Mouse (Mus musculus): Measurements from ENCODE around the gene Fam3c.

The Fam3c gene

DNA sequence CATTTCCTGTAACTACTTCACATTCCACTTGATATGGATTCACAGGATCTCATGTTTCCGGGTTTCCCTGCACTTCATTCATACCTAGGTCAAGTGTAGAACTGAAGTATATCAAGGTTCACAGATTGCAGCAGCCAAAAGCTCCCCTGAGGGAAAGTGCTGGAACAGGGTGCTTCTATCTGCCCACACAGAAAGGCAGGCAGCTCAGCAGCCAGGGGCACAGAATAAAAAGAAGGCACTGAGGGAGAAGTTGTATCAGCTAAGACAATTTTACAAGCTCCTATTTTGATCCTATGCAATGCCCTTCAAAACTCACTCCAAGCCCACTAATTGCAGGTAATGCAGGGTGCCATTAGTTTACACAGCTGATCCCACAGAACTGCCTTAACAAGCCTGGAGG is 2.0 kb downstream of the Fam3c start:
- no peak for DNase-seq (ENCODE audit: low read depth, low spot score)

DNA sequence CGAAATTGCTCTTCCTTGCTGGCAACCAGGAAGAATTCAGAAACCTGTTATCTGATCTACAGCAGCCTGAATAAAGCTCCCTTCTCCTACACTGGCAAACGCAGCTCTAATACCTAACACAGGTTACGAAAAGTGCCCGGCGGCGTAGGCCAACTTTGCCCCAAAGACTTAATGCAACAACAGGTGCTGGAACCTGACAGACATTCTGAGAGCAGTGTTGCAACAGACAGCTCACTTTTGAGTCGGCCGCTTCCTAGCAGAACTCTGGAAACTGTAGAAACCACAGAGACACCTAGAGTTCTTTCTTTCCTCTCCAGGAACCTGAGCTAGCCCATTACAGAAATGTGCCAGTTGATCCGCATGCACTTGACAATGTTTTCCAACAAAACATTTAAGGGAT is 4.5 kb downstream of the Fam3c start:
- peak; percentile 51 for DNase-seq (ENCODE audit: low read depth, low spot score)

DNA sequence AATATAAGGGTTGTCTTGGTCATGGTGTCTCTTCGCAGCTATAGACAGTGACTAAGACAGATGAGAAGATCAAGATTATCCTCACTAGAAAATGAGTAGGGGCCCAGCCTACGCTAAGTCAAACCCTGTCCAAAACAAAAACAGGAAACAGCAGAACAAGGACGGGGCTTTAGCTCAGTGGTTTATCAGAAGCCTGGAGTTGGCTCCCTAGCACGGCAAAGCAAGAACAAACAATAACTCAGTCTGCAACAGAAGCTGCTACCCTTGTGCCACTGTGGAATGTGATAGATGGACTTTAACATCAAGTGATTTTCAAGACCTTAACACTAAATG is 5.8 kb downstream of the Fam3c start:
- peak; percentile 69 for DNase-seq (ENCODE audit: low read depth, low spot score)

- DNase-seq (ENCODE audit: low read depth, low spot score), result peak; percentile 82
Observed at GRCm38 (mm10) chr6:22349531-22350238, 6.4 kb downstream of the Fam3c start.

DNA sequence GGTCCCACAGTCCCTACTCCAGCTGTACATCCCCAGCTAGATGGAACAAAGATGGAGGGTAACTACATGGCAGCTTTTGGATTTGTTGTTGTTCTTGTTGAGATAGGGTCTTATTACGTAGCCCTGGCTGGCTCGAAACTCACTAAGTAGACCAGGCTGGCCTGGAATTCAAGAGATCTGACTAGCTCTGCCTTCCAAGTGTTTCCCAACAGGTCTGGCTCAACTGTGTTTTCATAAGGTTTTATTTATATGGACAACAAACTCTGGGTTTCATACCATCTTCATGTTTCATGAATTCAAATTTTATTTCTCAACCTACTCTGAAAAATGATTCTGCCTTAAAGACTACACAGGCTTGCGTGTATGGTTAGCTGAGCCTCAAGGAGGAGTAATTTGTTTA is 7.1 kb downstream of the Fam3c start:
- DNase-seq (ENCODE audit: low read depth, low spot score), result no peak

- no peak for DNase-seq (ENCODE audit: low read depth, low spot score)
Observed at GRCm38 (mm10) chr6:22348130-22348529, 7.9 kb downstream of the Fam3c start.

DNA sequence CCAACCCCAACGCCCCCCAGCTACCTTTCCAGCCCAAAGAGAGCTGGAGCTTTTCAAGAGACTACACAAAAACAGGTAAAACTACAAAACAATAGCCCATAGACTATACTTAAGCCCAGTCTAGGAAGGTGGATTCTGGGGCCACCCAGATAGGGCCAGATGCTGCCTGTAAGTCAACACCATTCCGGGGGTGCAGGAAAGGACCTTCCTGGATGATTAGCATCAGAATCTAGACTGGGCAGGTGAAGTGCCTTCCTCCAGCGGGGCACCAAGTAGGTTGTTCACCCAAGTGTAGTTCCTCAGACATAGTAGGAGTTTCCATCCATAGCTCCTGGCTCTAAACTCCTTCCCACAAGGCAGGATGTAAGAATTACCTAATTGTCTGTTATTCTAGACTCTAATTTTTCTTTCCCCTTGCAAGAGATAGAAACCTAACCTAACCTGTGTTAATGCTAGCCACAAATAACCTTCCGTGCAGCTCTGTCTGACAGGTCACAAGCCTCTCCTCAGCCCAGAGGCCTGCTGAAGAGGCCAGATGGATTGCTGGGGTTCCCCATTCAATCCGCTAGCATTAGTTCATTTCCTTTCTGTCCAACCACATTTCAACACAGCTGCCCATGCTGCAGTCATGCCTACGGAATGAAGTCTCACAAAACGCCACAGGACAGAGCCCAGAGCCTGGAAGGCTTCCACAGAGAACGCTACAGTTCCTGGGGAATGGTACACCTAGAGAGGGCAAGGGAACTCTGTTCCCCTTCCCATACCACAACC is 8.7 kb downstream of the Fam3c start:
- no peak for DNase-seq (ENCODE audit: low read depth, low spot score)

- no peak for DNase-seq (ENCODE audit: low read depth, low spot score)
Observed at GRCm38 (mm10) chr6:22344443-22344842, 11.6 kb downstream of the Fam3c start.

- no peak for DNase-seq (ENCODE audit: low read depth, low spot score)
Observed at GRCm38 (mm10) chr6:22343706-22344105, 12.3 kb downstream of the Fam3c start.

- DNase-seq (ENCODE audit: low read depth, low spot score), result no peak
Observed at GRCm38 (mm10) chr6:22343292-22343691, 12.8 kb downstream of the Fam3c start.

DNA sequence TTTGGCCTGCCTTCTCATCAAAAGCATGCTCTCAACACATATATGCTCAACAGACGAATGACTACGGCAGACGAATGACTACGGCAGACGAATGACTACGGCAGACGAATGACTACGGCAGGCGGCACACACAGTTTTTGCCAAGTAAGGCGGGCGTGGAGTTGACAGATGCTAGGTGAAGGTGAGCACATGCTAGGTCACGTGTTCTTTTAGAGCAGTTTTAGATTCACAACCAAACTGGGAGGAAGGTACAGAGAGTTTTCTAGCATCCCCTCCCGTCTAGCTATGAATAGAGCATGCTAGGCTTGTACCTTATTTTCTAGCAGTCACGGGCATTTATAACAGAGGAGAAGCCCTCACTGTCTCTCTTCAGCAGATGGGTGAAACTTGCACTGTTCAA is 15.3 kb downstream of the Fam3c start:
- DNase-seq (ENCODE audit: low read depth, low spot score), result no peak

DNA sequence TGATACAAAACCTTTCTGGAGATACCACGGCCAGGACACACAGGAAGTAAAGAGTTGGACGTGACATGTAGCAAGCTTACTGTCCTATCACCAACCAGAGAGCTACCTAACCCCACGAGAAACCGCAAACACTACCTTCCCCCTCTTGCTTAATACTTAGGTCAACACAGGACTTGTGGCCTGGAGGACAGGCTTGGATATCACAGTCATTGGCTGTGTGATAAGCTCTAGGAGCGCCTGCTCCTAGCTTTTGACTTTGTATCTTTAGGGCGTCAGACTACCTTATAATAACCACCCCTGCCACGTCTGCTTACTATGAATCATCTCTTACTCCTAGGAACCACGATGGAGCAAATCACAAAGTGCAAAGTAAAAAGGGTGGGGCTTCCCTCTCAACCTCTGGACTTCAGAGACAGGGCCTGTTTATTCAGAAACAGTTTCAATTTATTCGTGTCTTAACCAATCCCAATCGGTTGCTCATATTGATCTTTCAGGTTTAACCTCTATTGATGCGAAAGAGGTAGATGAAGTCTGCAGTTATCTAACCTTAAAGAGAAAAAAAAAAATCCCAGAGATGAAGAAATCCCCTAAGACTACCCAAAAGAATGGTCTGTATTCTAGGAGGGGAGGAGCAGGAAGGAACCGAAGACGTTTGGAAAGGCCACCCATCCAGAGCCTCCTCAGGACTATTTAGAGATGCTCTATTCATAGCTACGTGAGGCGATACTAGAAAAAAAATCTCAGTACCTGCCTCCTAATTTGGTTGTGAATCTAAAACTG is 16.1 kb downstream of the Fam3c start:
- DNase-seq (ENCODE audit: low read depth, low spot score), result no peak

GRCm38 (mm10) chr6:22332548-22332947 is 23.5 kb downstream of the Fam3c start:
- DNase-seq (ENCODE audit: low read depth, low spot score), result no peak

GRCm38 (mm10) chr6:22330169-22330960 is 25.7 kb downstream of the Fam3c start:
- DNase-seq (ENCODE audit: low read depth, low spot score), result peak; percentile 78

GRCm38 (mm10) chr6:22327931-22328330 is 28.1 kb downstream of the Fam3c start:
- no peak for DNase-seq (ENCODE audit: low read depth, low spot score)

GRCm38 (mm10) chr6:22327091-22327490 is 29.0 kb downstream of the Fam3c start:
- no peak for DNase-seq (ENCODE audit: low read depth, low spot score)

DNA sequence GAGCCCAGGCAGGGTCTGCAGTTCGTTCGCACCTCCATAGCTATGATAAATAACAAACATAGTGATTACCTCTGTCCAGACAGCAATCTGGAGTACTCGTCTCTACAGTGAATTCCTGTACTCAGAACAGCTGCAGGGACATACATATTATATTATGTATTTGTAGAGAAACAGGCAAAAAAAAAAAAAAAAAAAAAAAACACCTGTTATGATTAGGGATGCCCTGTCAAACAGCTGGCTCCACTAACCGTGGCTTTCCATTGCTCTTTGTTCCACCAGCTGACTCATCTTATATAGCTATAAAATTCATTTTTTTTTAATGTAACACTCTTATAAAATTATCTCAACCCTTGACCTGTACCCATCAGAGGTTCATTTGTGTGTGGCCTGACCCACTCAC is 29.8 kb downstream of the Fam3c start:
- DNase-seq (ENCODE audit: low read depth, low spot score), result no peak

DNA sequence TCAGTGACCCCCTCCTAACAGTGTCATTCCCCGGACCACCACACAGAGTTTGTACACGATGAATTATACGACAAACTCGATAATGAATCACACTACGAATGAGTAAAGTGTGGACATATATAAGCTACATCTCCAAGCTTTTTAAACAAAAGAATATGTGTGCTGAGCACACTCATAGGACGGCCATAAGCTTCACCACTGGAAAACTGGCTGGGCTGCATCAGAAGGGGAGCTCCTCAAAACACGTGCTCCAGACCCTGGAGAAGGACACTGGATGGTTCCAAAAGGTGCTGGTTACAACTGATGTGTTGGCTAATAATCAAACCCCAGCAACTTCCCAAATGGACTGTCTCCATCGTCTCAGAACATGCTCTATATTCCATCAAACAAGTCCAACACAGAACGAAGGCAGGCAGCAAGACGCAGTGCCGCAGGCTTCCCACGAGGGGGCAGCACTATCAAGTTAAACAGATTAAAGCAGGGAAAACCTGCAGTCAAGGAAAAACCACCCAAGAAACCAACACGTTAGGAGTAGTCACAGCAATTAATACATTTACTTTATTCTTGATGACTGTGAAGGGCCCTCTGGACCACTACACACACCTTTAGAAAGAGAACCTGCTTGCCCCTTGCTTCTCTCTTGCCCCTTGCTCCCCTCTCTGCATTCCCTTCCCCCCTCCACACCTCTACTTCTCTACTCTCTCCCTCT is 30.5 kb downstream of the Fam3c start:
- DNase-seq (ENCODE audit: low read depth, low spot score), result peak; percentile 83

DNA sequence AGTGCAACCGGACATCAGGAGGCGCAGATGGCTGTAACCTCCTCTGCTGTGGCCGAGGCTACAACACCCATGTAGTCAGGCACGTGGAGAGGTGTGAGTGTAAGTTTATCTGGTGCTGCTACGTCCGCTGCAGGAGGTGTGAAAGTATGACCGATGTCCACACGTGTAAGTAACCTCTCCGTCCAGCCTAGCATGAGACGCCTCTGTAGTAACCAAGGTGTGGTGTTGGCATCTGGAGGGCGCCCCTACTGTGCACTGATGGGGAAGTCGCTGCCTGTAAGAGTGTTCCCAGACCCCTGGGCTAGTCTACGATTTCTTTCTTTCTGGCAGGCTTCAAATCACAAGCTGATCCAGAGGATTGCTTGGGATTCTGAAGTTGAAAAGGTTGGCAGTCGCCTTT is 58.0 kb downstream of the Fam3c start:
- DNase-seq (ENCODE audit: low read depth, low spot score), result no peak

DNA sequence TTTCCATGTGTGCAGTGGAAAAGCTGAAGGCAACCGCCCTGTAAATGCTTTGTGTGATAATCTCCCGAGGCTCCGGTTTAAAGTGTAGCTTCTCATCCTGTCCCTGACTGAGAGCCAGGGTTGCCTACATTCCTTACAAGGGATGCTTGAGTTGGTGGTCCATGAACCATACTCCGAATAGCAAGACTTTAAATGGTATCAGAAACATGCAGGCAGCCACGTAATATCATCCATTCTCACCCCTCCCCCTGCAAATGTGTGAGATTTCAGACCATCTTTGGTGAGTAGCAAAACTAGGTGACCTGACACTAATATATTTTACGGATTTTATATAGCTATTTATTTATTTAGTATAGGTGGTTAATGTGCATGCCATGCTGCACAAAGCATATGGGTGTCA is 59.0 kb downstream of the Fam3c start:
- DNase-seq (ENCODE audit: low read depth, low spot score), result no peak

DNA sequence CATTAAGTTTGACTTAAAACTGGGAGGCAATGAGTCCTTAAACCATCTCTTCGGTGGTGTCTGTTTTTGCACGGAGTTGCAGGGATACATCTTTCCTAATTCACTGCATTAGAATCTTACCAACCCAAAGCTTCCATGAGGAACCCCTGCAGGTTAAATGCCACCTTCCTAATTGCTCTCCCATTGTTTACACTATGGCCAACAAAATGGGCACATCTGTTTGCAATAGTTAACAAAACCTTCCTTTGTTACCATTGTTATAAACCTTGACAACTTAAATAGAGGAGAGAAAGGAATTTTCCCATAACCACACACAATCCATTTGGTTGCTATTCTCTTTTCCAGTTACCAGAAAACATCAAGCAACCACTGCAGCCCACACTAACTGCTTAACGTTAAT is 62.1 kb downstream of the Fam3c start:
- DNase-seq (ENCODE audit: low read depth, low spot score), result no peak
